Mouse (Mus musculus) kidney, adult 18-20 months (tissue): Measurements from ENCODE around the gene Net1.
"Not testable (repeated sequence)": the region's sequence is repeated elsewhere in the genome, so short reads cannot be mapped to it uniquely, and the experiment has no call there.

Experiments used
- DNase-seq: peaks from one replicate; pipeline ENCODE4 v3.0.0; 2021

Gene Net1

DNA sequence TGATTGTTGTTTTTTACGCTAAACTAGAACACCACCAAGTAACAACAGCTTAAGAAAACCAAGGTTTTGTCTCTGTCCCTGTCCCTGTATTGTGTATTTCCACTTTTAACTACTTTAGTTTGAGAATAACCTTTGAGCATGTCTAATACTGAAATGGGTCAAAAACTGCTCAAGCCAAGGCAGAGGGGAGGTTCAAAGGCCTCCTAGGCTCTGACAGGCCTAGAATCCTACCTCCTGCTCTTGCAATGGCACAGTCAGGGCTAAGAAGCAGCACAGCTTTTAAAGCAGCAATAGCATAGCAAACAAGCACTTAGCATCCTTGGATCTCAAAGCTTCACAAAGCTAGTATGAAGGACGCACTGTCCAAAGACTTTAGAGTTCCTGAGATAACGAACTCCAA lies 28.9 kb downstream of the Net1 start:
- no peak for DNase-seq

DNA sequence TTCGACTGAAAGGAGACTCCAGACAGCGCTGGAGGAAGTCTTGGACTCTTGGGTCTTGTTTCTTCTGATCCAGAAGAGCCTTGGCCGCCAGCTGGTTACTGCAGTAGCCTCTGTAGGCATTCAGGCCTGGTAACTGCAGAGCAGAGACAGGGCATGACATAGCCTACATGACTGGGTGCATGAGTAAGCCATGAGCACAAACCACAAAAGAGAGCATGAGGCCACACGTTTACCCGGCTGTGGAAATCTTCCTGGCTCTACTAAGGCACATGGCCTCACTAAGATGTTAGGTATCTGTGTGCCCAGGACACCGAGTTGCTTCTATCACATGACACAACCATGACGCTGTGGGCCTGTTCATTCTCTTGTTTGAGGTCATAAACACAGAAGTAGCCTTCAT lies 31.4 kb downstream of the Net1 start:
- DNase-seq: no peak

DNA sequence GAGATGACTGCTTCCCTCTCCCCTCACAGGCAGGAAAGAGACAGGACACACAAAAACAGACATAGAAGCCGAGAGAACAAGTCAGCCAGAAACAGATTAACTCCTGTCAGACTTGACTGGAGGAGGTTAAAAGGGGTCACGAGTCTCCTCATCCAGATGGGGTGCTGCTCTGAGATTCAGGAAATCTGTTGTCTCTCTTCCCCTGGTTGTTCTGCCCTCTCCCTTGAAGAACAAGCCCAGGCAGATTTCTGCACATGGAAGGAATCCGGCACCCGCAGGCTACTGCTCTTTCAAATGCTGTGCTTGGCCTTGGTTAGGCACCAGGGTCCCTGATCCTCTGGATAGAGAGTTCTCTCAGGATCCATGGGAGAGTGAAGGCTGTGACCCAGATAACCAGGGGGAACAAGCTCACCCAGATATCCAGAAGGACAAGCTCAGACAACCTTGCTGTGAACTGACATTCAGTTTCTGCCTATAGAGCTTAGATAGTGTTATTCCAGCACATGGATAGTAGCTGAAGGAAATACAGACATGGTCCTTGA lies 40.3 kb downstream of the Net1 start:
- no peak for DNase-seq

DNA sequence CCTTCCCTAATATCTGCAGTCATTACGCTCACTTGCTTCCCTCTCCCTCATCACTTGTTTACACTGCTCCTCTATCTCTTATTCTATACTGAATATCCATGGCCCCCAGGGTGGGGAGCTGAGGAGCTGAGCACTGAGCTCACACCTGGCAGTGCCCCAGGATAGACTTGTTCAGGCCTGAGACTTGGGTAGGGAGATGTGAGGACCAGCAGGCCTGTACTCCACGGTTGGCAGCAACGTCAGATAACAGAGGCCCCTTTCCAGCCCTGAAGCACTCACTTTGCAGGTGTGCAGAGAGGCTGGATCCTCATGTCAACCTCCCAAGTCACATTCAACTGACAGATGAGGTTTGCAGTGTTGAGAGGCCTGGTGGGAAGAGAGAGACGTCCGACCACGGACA lies 40.8 kb downstream of the Net1 start:
- DNase-seq: no peak

DNA sequence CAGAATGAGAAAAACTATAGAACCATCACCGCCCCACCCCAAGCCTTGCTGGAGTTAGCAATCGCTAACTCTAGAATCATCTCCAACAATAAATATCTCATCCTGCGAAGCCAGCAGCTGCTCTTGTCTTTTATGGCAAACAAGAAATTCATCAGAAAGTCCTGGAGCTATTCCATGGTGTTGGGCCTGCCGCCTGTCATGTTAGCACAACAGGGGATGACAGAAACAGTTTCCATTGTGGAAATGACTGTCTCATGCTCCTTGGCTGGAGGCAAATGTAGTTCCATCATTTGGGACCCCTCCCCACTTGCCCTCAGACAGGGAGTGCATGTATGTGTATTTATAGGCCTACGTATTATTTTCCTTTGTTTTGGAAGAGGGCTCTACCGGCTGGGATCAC lies 41.6 kb downstream of the Net1 start:
- DNase-seq: no peak

DNA sequence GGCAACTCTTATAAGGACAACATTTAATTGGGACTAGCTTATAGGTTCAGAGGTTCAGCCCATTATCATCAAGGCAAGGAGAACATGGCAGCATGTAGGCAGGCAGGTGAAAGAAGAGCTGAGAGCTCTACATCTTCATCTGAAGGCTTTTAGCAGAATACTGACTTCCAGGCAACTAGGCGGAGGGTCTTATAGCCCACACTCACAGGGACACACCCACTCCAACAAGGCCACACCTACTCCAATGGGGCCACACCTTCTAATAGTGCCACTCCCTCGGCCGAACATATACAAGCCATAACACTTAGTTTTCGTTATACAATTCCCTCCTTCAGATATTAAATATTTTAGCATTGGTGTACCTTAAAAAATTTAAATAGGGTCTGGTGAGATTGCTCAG lies 45.2 kb downstream of the Net1 start:
- no peak for DNase-seq

DNA sequence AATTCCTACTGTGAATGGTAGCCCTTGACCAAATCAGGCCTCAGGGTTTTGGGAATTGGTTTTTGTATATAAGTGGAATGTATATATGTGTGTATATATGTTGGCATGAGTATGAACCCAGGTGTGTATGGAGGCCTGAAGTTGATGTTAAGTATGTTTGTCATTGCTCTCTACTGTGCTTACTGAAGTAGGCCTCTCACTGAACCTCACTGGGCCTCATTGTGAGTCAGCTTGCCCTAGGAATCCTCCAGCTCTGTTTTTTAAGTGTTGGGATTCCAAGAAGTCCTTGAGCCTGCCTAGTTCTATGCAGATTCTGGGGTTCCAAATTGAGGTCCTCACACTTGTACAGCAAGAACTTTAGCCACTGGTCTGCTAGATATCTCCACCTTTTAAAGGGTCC lies 48.1 kb downstream of the Net1 start:
- DNase-seq: no peak

DNA sequence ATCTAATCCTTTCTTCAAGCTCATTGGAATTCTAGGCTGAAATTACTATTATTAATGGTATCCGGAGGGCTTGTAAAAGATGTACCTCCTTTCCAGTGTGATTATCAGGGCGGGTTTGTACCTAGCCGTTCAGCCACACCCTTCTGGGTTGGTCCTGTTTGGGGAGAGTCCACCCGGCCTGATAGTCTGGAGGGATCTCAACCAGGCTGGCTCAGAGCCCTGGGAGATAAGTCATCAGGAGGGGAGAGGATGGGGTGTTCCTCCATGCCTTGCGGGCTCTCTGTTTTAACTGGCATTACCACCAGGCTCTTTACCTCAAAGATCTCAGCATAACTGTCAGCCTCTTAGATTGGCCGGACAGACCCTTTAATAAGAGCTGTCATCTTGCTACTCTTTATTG lies 50.9 kb downstream of the Net1 start:
- DNase-seq: no peak

DNA sequence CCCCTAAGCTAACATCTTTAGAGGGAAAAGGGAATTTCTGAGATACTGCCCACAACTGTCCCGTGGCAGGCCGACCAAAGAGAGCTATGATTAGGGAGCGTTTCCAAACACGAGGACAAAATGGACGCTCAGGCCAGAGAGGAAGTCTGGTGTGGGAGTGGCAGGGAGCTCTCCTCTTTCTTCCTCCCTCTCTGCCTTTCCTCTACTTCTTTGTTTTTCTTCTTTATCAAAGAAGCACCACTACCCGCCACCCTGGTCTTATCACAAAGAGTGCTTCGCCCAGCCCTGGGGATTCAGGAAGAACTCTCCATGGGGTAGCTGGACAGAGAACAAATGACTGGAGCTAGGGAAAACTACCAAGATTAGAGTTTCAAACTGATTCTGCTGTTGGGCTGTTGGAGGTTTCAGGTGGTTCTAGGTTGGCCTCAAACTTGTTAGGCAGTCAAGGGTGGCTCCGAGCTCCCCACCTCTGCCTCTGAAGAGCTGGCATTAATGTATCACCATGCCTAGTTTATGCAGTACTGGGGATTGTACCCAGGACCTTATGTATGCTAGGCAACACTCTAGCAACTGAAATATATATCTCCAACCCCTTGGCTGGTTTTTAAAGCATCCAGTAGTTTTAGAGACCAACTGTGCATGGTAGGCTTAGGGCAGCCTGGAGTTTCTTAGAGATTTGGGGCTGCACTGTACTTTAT lies 51.5 kb downstream of the Net1 start:
- DNase-seq: no peak

DNA sequence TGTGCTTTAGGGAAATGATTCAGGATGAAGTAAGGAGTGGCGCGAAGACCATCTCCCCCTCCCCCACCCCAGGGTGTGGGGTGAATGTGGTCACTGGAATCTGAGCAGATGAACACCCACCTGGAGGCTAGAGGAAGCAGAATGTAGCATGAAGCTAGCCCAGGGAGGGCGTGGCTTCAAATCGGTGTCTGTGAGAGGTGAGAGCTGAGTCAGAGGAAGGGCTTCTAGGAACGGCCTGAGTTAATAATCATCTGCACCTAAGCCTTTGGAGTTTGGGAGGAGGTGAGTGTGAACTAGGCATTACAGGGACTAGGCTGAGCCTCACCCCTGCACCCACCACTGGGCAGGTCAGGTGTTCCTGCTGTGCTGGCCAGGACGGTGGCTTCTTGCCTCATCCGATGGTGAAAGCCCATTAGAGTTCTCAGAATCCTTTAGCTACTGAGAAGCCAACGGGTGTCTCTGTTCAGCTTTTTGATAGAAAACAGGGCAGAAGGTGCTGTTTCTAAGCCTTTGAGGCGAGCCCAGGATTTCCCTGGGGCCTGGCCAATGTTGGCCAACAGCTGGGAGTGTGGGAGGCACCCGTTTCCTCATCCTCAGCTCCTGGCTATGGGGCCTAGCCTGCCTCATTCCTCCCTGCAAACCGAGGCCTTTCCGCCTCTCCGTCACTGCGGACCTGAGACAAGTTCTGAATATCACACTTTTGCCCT lies 52.2 kb downstream of the Net1 start:
- DNase-seq: no peak

DNA sequence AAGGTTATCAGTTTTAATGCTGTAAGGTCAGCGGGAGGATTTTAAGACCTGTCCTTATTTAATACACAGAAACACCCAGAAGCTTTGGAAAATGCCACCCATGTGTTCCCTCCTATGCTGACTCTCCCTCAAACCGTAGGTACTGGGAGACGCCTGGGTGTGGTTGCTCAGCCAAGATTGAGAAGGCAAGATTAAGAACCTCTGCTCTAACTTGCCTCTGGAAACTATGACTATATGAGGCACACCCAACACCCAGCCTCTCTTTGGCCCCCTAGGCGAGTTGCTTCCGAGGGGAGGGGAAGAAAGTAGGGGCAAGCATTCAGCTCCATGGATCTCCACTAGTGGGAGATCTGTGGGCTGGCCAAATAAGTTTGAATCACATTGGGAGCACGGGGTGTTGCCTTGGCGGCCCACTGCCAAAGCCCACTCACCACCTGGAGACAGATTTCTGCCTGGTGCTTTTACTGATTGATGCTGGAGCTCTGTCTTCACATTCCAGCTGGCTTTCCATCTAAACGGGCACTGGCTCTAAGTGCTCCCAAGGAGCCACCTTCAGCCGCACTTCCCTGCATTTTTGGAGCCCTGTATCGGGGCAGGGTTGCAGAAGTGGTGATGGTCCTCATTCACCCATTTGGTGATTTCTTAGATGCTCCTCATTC lies 55.0 kb downstream of the Net1 start:
- DNase-seq: no peak

DNA sequence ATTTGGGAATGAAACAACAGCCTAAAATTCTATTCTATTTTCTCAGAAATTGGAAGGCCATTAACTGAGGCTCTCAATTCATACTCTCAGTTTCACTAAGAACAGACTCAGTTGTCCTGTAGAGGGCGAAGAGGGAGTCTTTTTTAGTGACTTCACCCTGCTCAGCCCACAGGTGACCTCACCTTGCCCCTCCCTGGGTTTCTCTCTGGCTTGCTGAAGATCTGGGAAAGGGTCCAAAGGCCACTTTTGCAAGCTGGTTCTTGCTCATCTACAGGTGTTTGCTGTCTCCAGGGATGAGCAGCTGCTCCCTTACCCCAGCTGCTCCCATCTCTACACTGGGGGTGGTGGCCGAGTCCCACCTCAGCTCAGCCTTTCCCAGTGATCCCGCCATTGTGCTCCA lies 55.7 kb downstream of the Net1 start:
- DNase-seq: no peak

DNA sequence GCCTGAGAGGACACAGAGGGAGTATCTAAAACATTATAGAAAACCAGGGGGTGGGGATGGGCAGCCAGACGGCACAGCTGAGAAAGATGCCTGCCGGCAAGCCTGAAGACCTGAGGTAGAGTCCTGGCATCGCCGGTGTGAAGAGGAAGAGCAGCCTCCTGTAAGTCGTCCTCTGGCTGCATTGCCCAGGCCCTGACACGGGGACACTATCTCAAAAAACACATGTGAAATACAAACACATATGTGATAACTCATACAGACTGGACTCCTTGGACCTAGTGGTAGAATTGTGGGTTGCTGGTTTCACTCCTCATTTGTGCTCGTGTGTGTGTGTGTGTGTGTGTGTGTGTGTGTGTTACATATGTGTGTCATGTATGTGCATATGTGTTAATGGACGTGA lies 56.8 kb downstream of the Net1 start:
- no peak for DNase-seq

DNA sequence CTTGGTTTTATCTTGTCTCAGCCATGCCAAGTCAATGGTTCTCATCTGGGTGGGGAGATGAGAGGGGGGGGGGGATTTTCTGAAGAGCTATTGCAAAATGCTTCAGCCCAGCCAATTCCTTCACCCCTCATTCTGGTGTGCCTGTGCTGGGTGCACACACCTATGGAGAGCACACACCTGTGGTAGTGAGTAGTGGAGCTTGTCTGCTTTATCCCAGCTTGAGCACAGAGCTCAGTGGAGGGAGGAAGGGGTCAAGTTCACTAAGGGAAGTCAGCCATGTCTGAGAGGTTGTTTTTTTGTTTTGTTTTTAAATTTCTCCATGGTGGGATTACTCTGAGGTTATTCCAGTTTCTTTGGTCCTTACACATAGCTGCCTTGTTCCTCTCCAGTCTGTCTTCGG lies 61.8 kb downstream of the Net1 start:
- no peak for DNase-seq

DNA sequence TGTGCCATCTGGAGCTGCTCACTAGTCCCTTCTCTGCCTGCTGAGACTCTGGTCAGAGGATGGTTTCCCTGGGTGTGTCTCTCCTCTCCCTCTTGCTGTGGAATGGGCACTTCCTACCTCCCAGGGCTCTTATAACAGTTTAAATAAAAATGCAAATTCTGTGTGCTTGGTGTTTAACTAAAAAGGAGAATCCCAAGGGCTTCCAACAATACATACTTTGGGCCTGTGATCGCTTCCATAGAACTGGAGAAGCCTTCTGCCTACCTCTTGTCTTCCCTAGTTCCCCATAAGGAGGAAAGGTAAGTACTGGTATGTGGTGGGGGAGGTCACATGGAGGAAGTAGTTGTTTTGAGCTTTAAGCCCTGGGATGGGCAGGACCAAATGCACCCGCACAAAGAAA lies 63.2 kb downstream of the Net1 start:
- DNase-seq: no peak

DNA sequence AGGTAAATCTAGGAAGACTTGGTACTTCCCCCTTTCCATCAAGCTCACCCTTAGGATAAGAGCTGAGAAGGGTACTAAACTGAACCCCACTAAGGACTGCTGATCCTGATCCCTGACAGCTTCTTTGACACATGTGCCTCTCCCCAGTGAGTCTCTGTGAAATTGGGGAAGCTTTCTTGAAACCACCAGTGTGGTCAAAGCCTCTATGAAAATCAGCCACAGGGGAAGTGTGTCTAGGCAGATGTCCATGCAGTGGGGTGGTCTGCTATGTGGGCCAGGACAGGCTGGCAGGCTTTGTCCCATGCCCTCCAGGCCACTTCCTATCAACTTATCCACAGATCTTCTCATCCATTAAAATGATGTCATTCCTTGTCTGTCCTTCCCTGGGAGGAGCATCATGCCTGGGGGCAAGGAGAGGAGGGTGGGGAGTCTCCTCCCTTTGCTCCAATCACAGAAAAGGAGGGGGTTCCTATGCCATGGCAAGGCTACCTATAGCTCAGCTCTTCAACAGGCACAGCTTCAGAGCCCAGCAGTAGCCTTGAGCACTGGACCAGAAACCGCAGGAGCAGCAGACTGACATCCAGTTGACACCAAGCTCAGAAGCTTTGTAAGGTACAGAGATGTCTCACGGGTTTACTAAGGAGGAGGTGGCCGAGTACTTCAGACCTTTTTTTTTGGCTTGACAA lies 64.2 kb downstream of the Net1 start, which contains the start of gene Calm5:
TSS of gene Calm5 (plus strand) at position 526 of the 686 bp plus-strand sequence.
- DNase-seq: not testable (repeated sequence)

DNA sequence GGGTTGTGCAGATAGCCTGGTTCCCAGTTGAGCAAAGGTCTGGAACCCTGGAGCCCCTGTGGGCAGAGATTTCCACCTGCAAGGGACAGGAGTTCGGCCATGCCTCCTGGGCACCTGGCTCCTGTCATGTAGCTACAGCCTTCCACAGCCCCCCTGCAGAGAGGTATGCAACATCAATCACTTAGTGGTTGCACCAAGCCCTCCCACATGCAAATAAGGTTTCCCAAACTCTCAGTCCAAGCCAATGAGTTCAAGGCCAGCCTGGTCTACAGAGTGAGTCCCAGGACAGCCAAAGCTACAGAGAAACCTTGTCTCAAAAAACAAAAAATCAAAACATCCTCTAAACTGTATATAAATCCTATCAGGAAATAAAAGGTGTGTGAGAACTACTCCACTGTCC lies 67.7 kb downstream of the Net1 start:
- no peak for DNase-seq

DNA sequence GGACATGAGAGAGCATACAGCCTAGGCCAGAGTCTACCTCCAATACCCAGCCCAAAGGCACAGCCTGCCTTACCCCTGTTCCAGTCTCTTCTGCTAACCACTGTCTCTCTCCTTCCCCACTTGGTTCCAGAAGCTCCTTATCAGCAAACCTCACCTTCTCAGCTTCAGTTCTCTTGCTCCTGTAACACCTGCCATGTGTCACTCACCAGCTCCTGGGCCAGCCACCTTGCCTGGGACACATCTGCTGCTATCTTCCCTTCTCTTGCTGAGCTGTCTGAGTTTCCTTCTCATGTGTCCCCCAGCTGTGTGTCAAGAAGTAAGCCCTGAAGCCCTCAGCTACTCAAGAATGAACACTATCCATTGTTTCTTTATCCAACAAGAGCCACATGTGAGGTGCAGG lies 77.4 kb downstream of the Net1 start:
- not testable (repeated sequence) for DNase-seq

DNA sequence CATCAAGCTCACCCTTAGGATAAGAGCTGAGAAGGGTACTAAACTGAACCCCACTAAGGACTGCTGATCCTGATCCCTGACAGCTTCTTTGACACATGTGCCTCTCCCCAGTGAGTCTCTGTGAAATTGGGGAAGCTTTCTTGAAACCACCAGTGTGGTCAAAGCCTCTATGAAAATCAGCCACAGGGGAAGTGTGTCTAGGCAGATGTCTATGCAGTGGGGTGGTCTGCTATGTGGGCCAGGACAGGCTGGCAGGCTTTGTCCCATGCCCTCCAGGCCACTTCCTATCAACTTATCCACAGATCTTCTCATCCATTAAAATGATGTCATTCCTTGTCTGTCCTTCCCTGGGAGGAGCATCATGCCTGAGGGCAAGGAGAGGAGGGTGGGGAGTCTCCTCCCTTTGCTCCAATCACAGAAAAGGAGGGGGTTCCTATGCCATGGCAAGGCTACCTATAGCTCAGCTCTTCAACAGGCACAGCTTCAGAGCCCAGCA lies 80.7 kb downstream of the Net1 start, which contains the start of gene Calm4:
TSS of gene Calm4 (plus strand) at position 446 of the 496 bp plus-strand sequence.
- DNase-seq: not testable (repeated sequence)

DNA sequence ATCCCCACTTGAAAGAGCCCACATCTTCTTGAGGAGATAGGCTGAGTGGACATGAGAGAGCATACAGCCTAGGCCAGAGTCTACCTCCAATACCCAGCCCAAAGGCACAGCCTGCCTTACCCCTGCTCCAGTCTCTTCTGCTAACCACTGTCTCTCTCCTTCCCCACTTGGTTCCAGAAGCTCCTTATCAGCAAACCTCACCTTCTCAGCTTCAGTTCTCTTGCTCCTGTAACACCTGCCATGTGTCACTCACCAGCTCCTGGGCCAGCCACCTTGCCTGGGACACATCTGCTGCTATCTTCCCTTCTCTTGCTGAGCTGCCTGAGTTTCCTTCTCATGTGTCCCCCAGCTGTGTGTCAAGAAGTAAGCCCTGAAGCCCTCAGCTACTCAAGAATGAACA lies 84.4 kb downstream of the Net1 start:
- not testable (repeated sequence) for DNase-seq

DNA sequence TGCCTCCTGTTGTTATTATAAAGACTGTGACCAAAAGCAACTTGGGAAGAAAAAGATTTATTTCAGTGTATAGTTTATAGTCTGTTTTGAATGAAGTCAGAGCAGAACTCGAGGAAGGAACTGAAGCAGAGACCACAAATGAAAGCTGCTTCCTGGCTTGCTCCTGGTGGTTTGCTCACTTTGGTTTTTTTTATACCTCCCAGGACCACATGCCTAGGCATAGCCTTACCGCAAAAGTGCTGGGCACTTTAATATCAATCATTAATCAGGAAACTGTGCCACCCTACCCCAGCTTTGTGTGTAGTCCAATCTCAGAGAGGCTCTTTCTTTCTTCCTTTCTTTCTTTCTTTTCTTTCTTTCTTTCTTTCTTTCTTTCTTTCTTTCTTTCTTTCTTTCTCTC lies 85.6 kb downstream of the Net1 start:
- DNase-seq: no peak
